Comparison of ENCODE assay signal across 26 mouse cellular contexts in the genomic region with DNA sequence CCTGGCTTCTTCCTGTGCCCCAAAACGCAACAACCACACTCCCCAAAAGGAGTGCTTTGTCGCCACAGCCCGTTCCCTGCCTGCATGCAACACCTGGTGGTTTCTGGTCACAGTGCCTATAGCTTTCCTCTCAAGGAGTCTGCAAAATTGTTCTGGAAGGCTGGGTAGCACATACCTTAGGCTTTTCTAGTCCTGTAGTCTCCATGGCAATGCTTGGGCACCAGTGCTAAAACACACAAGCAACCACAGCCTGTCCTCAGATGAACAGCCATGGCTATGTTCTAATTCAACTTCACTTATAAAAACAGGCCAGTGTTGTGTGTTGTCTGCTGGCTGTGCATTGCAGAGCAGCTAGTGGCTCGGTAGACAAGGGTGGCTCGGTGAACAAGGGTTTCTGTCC.
"Had no signal": no experiment of that assay in that cellular context is flagged by ENCODE, and none has a peak within 500 bp of the region (broad histone marks: within the 10 kb centered on the region; RNA-seq: fewer than 3 reads in every experiment).

No protein-coding gene starts in this region.

- H3K27ac ChIP-seq: heart, embryonic 13.5 days; heart, embryonic 15.5 days; hindbrain, embryonic 13.5 days; hindbrain, embryonic 15.5 days; hindbrain, postnatal 0 days; kidney, embryonic 15.5 days; kidney, postnatal 0 days; layer of hippocampus, adult 2 months; left cerebral cortex, adult 2 months; limb, embryonic 10.5 days; limb, embryonic 12.5 days; liver, embryonic 13.5 days had no signal

- H3K9ac ChIP-seq: heart, embryonic 13.5 days; heart, embryonic 15.5 days; hindbrain, embryonic 13.5 days; hindbrain, embryonic 15.5 days; kidney, embryonic 15.5 days; limb, embryonic 12.5 days; liver, embryonic 13.5 days had no signal

- H3K4me1 ChIP-seq: hindbrain, embryonic 13.5 days; hindbrain, embryonic 15.5 days had no signal

- DNase-seq: gastrocnemius, postnatal 14 days; gastrocnemius, postnatal 36 days; heart, adult 18-20 months; heart, postnatal 14 days; heart, postnatal 36 days; kidney, adult 11 months; kidney, adult 2 months; kidney, adult 9 months; kidney, postnatal 14 days; kidney, postnatal 4 days; liver; liver, embryonic 13.5 days had no signal

- H3K27me3 ChIP-seq: heart, embryonic 15.5 days; hindbrain, embryonic 13.5 days; hindbrain, embryonic 15.5 days; kidney, embryonic 15.5 days; limb, embryonic 12.5 days; liver, embryonic 13.5 days had no signal

- ATAC-seq: hindbrain, postnatal 0 days; intestine, embryonic 16.5 days had no signal

- H3K9me3 ChIP-seq: heart, embryonic 13.5 days; heart, embryonic 15.5 days; hindbrain, embryonic 13.5 days; hindbrain, embryonic 15.5 days; kidney, embryonic 15.5 days; limb, embryonic 10.5 days; limb, embryonic 12.5 days; liver, embryonic 13.5 days had no signal

- H3K4me3 ChIP-seq: heart, embryonic 13.5 days; heart, embryonic 15.5 days; hindbrain, embryonic 13.5 days; hindbrain, embryonic 15.5 days; kidney, embryonic 15.5 days; layer of hippocampus, adult 2 months; left cerebral cortex, adult 2 months; limb, embryonic 10.5 days; limb, embryonic 12.5 days; liver, embryonic 13.5 days had no signal

- H3K4me2 ChIP-seq: heart, embryonic 11.5 days; heart, embryonic 13.5 days; heart, embryonic 15.5 days; hindbrain, embryonic 13.5 days; hindbrain, embryonic 15.5 days; kidney, embryonic 15.5 days; limb, embryonic 12.5 days; liver, embryonic 11.5 days; liver, embryonic 13.5 days had no signal

- H3K36me3 ChIP-seq: heart, embryonic 13.5 days; heart, embryonic 15.5 days; hindbrain, embryonic 13.5 days; hindbrain, embryonic 15.5 days; kidney, embryonic 15.5 days; limb, embryonic 10.5 days; limb, embryonic 12.5 days; liver, embryonic 13.5 days had no signal
